Mouse (Mus musculus): Measurements from ENCODE around the gene Cipc.
A peak's percentile ranks its signal among the peaks of the same experiment; 100 is the strongest.

Cipc gene

DNA sequence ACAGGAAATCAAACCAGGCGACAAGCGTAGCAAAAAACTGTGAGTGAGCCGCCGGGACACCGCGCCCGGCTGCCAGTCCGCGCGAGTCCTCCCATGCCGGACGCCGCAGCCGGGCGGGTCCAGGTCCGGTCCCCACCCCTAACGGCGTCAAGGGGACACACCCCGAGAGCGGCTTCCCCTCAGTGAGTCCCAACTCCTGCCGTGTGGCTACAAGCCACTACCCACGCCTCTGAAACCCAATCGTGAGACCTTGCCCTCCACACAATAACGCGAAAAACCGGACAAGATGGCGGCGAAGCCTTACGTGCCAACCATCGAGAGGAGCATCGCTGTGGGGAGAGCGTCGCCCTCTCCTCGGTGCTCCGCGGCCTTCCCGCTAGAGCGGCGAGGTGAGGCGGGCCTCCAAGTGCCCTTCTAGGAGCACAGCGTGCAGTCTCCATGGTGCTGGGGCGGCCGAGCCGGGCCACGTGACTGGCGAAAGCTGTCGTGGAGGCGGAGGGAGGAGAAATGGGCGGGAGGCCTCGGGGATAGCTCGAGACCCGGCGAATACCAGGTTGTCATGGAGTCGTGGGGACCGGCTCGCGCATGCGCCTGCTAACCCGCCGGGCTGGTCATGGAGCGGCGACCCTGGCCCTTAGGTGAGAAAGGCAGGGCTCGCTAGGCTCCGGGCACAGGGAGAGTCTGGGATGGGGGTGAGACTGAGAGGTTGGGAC lies at the start of gene Cipc:
TSS of gene Cipc (plus strand) at position 182 of the 713 bp plus-strand sequence.
- DNase-seq (ENCODE audit: low spot score) = peak; percentile 95

DNA sequence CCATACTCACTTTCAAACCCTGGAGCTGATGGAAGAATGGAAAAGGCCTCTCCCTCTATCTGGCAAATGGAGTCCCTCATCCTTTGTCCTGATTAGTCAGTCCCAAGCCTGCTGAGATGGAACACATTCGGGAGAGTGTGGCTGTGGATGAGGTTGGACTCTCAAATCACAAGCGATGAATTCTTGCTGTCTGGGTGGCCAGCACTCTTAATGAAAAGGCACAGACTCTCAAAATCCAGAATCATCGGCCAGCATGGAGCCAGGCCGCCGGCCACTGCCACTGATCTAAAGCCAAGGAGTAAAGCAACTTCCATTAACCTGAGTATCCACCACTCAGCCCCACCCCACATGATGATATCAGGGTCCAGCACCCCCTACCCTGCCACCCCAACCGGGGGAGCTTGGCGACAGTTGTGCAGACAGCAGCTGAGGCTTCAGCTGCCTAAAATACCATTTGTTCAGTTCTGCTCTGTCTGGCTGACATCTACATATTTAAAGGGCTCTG lies 49.0 kb upstream of the Cipc start:
- no peak for DNase-seq (ENCODE audit: low spot score)

DNA sequence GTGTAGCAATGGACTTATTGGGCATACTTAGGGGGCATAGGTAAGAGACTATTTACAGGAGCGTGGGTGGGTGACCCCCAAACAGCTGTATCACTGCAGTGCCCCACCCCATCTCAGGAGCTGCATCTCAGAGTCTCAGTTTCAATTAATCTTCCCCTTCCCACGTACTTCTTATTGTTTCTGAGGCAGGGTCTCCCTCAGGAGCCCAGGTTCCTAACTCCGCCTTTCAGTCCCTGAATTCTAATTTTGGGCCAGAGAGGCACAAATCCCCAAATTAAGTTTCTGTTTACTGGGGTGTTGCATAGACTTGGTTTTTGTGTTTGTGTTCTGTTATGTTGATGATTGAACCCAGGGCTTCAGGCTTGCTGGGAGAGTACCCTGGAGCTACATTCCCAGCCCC lies 48.4 kb upstream of the Cipc start:
- DNase-seq (ENCODE audit: low spot score) = no peak

DNA sequence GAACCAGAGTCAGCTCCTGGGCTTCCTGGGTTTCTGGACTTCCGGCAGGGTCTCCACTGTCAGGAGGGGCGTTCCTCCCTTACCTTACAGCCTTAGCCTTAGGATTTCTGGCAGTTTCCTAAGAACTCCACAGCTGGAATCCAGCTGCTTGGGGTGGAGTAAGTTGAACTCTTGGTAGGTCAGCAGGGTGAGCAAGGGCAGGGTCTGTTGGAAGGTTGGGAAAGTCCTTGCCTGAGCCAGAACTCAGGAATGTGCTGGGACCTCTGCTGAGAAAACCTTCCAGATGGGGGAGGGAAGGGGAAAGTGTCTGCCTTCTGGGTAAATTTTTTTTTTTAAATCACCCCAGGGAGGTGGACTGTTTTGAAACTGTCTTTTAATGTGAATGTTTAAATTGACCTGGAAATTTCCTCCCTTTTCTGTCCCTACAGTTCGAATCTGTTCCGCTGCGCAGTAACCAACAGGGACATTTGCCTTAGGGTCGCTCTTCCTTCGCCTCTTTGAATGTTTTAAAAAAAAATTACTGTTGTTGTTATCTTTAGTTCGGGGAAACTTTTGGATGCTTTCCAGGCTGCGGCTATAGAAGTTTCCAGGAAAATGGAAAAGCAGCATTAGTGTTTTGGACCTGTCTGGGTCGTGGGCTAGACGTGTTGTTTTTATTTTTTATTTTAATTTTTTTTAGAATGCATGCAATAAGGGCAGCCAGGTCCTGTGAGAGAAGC lies 47.2 kb upstream of the Cipc start:
- DNase-seq (ENCODE audit: low spot score) = no peak

DNA sequence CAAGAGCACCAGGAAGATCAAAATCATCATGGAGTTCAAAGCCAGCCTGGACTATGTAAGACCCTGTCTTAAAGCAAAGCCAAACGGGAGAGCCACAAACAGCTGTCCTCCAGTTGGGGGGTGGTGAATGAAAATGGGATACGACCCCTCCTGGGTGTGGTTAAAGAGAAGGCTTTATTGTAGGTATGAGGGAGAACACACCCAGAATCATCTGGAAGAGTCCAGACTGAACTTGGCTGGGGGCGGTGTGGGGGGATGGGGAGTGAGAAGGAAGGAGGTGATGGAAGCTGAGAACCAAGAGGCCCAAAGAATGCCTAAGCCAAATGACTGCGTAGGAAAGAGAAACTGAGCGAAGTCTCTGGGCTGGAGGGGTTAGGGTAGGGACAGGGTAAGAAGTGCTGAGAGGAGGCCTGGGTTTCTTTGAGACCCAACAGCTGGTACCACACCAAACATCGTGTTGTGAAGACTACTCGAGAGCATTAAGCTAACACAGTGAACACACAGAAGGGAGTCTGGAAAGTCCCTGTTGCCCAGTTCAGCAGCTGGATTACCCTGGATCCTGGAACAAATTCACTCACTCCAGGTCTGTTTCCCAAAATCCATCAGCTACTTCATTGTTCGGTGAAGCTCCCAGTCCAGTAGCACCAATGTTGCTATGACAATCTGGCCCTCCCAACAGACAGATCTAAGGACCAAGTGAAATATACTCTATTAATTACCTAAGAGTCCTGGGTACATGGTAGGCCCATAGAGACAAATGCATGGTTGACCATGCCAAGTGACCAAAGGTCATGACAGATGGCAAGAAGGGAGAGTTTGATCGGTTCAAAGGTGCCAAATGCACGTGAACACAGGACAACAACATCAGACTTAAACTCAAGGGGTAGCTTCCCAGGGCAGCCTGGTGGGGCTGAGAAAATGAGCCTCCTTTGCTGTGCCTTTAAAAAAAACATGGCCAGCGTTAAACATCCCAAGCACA lies 42.7 kb upstream of the Cipc start:
- no peak for DNase-seq (ENCODE audit: low spot score)

DNA sequence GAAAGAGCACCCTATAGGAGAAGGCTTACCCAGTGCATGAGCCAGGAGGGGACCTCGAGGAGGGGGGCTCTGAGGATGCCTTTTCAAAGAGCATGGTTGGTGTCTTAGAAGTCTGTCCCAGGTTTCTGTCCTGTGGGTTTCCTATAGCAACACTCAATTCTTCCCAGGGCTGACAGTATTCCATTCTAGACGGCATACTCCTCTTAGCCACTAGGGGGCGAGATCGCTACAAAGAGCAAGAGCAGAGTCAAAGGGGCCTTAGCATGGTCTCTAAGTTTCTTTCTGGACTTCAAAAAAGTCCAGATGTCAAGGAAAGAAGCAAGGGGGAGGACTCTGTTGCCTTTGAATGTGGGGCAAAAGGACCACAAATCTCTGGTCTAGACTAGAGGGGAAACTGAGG lies 41.6 kb upstream of the Cipc start:
- DNase-seq (ENCODE audit: low spot score) = no peak

DNA sequence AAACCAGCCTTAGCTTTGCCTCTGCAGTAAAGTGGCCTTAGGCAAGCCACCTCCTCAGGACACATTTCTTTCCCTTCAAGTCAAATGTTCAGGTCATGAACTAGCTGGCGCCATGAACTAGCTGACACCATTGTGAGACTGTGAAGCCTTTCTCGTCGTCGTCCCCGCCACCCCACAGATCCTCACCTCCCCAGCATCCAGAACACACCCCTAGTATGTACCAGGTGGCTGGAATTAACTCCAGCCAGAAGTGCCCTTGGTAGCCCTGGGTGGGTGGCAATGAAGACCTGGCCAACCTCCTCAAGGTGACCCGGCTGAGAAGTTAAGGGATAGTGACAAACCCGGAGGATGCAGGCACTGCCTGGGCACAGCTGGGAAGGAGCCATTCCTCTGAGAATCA lies 41.0 kb upstream of the Cipc start:
- no peak for DNase-seq (ENCODE audit: low spot score)

DNA sequence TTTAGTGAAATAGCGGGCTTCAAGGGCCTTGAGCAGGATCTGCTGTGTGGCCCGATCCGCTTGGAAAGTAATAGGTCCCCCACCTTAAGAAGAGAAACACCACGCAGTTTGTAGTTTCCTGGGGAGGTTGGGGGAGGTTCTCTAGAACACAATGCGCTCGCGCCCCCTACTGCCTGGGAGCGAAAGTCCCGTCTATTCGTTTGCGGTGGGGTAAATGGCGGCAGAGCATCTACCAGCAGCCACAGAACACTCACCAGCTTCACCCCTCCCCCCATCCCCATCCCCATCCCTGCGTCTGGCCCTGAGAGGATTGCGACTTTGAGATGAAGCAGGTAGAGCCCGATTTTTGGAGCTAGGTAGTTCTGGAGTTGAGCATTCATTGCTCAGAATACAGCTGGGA lies 40.4 kb upstream of the Cipc start:
- DNase-seq (ENCODE audit: low spot score) = no peak

DNA sequence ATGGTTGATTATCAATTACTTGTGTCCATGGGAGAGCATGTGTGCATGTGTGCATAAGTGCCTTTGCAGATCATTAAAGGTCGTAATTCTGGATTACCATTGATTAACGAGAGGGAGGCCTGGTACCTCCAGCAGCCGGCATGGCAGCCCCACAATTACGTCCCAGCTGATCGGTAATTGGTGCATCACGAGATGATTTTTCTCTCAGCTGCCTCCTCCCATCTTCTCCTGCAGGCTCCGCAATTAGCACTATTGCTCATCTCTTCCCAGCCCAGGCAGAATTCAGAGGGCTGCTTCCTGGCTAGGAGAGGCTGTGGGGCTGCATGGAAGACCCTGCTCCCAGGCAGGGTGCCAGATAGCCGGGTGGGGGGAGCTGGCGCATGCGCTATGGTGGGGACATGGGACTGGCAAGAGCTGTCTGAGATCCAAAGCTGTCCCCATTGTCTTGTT lies 35.3 kb upstream of the Cipc start:
- DNase-seq (ENCODE audit: low spot score) = no peak

DNA sequence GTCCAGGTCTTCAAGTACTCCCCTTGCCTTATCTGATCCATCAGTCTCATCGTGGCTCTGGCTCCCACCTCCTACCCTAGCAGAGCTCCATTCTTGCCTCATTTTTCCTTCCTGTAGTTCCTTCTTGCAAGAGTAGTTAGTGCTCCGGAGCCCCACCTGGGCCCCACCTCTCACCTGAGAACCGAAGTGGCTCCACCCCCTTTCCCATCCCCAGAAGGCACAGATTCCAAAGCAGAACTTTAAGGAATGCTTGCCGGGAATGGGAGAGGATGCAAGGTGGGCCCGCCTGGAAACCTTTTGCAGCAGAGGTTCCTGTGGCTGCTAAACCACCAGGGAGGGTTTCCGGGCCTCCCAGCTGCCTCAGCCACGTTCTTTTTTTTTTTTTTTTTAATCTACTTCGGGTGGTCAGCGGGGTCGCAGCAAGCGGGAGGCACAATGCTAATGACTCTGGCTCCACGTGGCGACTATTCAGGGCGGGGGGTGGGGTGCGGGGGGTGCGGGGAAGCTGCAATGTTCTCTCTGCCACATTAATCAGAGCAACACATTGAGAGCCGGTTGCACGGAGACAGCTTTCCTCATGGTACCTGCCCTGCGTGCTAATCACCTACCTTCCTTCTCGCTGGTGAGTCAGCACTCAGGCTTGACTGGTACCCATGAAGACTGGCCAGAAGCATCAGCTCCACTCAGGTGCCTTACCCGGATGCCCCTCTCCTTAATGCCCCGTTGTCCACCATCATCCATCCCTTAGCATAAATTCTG lies 34.3 kb upstream of the Cipc start:
- DNase-seq (ENCODE audit: low spot score) = no peak

DNA sequence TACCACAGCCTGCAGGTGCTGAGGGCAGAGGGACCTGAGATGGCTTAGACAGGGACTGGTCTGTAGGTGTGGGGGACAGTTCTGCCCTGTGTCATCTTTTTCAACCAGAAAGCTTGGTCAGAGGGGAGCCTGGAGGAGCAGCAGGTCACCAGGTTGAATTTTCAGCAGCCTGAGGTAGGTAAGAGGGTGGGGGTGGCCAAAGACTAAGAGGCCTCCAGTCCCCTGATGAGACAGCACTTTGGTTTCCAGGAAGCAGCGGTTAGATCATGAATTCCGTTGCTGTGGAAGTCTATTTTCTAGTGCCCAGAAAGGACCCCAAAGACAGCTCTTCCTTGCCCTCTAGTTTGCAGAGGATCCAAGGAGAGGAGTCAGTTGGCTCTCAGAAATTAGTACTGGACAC lies 32.5 kb upstream of the Cipc start:
- DNase-seq (ENCODE audit: low spot score) = no peak

DNA sequence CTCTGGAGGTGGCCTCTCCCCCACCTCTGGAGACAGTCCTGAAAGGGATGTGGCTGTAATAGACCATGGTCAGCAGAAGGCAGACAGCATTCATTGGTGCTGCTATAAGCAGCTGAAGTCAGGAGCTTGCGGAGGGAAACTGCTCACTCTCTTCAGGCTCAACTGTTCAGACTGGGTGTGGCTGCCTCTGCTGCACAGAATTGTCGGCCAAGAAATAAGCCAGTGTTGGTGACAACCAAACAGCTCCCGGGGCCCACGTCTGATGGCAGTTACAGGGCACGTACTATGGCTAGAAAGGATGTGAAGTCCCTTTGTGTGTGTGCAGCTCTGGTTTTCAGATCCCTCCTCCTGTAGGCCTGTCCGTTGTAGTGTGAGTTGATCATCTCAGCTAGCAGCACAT lies 32.1 kb upstream of the Cipc start:
- DNase-seq (ENCODE audit: low spot score) = no peak

DNA sequence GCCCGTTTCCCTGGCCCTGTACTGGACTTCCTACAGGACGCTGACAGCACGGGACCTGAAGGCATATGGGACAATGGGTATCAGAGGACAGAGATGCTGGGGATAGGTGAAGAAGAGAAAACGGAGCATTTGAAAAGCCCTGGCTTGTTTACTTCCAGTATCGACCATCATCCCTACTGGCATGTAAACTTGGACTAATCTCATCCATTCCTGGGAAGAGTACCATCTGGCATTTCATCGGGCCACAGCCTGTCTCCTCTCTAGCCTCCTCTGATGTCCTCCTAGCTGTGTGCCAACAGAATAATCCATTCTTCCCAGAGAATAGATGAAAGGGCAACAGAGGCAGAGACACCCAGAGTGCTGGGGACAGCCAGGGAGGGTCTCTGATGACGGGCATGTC lies 31.2 kb upstream of the Cipc start:
- DNase-seq (ENCODE audit: low spot score) = no peak

DNA sequence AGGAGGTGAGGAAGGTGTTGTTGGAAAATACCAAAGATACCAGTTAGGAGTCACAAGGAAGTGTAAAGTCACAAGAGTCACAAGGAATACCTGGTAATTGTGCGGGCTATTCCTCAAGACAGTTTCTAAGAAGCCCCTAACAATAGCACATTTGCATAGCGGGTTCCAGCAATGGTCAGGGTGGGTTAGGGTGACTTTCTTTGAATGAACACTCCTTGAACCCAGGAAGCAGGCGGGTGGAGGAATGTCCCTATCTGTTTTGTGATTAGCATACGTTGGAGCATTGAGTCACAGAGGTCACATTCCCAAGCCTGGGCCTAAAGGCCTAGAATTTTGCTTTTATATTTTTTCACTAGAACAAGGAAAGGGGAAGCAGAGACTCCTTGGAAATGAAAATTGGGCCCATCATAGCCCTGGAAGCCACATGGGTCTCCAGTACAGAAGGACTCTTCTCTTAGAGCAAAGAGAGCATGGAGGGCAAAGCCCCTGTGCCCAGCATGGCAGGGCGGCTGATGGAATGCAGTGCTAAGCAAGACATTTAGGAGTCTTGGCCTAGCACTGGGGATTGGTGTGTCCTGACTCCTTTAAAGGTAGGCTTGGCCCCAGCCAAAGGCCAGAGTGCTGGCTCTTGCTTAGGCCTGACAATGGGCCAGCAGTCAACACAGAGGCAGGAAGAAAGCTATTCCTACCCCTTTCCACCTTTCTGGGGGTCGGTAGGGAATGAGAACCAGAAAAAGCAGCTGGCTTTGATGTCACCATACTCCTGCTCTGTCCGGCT lies 29.9 kb upstream of the Cipc start:
- DNase-seq (ENCODE audit: low spot score) = no peak

DNA sequence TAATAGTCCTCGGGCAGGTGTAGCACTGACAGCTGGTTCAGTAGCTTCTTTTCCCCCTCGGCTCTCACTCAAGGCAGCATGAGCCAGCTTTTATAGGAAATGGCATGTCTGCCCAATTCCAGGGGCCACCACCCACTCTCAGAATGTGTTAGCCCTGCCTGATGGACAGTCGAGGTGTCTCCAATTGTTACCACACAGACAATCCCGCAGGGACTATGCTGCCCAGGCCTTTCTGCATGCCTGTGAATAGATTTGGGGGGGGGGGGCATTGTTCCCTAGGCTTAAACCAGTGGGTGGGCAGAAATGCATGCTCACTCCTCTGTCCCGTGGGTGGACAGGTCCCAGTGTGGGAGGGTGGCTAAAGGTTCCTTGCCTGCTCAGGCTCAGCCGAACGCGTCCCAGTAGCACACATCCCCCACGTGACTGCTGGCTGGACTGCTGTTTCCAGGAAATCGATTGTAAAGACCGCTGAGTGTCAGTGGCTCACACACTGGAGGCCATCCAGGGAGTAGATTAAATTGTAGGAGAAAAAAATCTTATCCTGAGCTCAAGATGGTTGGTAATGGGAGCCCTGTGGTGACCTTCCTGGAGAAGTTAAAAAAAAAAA lies 28.4 kb upstream of the Cipc start:
- no peak for DNase-seq (ENCODE audit: low spot score)

DNA sequence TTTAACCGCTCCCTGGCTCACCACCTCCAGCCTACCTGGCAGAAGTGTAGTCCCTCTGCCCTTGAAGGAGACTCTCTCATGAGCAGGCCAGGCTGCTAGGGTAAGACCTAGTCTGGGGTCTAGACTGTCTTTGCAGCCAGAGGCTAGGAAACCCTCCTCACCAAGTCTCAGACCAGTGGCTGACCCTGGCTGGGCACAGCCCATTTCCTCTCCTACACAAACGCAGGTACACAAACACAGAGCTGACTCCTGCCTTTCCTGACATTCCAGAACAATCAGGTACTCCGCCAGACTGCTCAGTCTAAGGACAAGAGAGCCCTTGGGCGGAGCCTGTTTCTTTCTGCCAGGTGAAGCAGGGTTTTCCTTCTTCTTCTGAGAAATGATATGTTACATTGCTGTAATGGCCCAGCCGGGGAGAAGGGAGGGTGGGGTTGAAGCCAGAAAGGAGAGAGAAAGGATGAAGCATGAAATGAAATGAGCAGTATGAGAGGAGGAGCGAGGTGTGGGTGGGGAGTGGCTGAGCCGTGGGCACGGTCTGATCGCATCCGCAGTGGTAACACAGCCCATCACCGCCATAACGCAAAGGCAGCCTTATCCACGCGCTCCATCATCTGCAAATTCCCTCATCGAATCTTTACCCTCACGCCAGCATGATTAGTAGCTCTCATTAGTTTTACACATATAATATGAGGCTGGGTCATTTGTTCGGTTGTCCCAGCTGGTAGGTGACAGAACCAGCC lies 27.7 kb upstream of the Cipc start:
- DNase-seq (ENCODE audit: low spot score) = no peak

DNA sequence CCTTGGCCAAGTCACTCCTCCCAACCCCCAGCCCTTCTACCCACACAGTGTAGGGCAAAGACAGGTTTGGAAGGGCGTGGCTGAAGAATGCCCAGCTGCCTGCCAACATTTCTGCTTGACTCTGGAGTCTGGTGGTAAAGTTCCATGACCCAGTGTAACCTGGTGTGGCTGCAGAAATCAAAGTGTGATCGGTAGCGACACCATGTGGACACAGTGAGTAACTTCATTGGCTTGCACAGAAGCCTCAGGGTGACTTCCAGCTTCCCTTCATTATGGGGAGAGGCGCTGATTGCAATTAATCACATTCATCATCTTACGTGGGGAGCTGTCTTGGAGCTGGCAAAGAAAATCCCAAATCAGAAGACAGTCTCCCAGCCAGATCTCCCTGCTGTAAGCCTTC lies 23.0 kb upstream of the Cipc start:
- no peak for DNase-seq (ENCODE audit: low spot score)

DNA sequence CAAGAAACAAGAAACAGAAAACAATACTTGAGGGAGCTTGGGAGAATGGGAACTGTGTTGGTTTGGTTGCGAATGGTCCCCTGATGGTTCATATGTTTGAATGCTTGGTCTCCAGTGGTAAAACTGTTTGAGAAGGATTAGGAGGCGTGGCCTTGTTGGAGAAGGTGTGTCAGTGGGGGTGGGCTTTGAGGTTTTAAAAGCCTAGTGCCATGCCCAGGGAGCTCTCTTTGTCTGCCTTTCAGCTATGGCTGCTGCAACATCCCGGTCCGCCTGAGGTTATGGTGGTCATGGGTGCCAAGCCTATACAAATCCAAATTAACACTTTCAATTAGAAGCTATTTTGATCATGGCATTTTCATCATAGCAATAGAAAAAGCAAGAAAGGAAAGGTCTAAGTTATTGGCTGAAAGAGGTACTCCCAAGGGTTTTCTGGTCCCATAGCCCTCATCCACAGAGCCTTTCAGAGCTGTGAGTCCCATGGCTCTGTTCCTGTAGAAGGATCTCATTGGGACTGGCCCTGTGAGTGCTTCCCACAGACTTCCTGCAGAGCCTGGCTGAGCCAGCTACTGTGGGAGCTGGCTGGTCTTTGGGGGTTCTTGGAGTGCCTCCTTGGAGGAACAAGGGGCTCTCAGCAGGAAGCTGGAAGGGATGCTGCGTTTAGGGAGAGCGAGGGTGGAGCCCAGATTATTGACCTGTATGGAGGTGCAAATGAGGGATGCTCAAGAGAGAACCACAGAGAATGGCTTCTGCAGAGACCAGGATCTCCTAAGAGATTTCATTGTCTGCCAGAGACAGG lies 15.7 kb upstream of the Cipc start:
- no peak for DNase-seq (ENCODE audit: low spot score)

All from layer of hippocampus, adult 9-10 months (tissue).